Mouse (Mus musculus): ENCODE data around the gene Gpr15.

- no peak for TF ChIP-seq CTCF (IDR thresholded peaks at IDR 0.05; ENCODE audit: extremely low read depth, insufficient read depth, low read length)
- TF ChIP-seq POLR2A (IDR thresholded peaks at IDR 0.05; ENCODE audit: extremely low read depth, insufficient read depth, low read length), result no peak
These were observed 45.0 kb downstream of the Gpr15 start for GRCm38 (mm10) chr16:58673811-58674410.
